Mouse (Mus musculus): Measurements from ENCODE around the gene Nrxn2.

DNA sequence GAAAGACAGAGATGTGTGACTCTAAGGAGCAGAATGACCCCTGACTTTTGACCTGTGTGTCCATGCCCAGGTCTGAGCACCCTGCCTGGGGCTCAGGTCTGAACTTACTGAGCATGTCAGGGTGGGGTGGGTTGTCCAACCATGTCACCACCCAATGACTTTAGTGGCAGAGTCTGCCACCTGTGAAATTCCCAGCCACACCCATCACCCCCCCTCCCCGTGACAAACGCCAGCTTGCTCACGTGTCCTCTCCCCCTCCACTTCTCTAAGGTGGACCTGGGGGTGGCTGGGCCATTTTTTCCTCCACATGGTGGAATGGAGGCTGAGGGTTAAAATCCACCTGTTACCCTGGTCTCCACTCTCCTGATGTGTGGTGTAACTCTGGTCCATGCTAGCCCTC is 117.7 kb downstream of the Nrxn2 start:
- no peak for TF ChIP-seq POLR2A (IDR thresholded peaks at IDR 0.05; ENCODE audit: insufficient read depth, low read length)
- TF ChIP-seq CTCF (IDR thresholded peaks at IDR 0.05; ENCODE audit: low read depth, low read length), result no peak

All from ES-Bruce4 (cell line).